Mouse (Mus musculus) forebrain, postnatal 0 days (tissue): Measurements from ENCODE around the gene Zfp354c. TPM values are rescaled to one million over a fixed set of nuclear protein-coding genes. Genes with fewer than 3 reads are reported as not detected.

Source experiments
- ATAC-seq: fragments of 200-750 bp; cut with Nextera tagmentation; 2 replicates; pipeline ENCODE4 v1.8.0; 2017; ENCODE audit warnings: mild to moderate bottlenecking, moderate library complexity
- DNase-seq: peaks from one replicate; pipeline ENCODE4 v3.0.0-alpha.2; 2015
- H3K27ac ChIP-seq: fragments of 300-500 bp; sonication (generic); 2 replicates; pipeline ENCODE4 v1.5.1; 2014; ENCODE audit warnings: low read depth, mild to moderate bottlenecking, antibody characterized with exemption, low read length, moderate library complexity, mixed read lengths
- H3K27me3 ChIP-seq: fragments of 300-500 bp; sonication (generic); 2 replicates; pipeline ENCODE4 v1.6.1; 2014; ENCODE audit warnings: mild to moderate bottlenecking, low read length, mixed read lengths; ENCODE audit not compliant: insufficient read depth
- H3K36me3 ChIP-seq: fragments of 300-500 bp; sonication (generic); 2 replicates; pipeline ENCODE4 v1.6.1; 2014; ENCODE audit warnings: mild to moderate bottlenecking, moderate library complexity; ENCODE audit not compliant: insufficient read depth
- H3K4me1 ChIP-seq: fragments of 300-500 bp; sonication (generic); 2 replicates; pipeline ENCODE4 v1.6.1; 2014; ENCODE audit warnings: antibody characterized with exemption; ENCODE audit not compliant: insufficient read depth
- H3K4me2 ChIP-seq: fragments of 300-500 bp; sonication (generic); 2 replicates; pipeline ENCODE4 v1.6.1; 2014; ENCODE audit warnings: low read depth, mild to moderate bottlenecking, moderate library complexity
- H3K4me3 ChIP-seq: fragments of 300-500 bp; sonication (generic); 2 replicates; pipeline ENCODE4 v1.5.1; 2014; ENCODE audit warnings: low read depth, low read length, mixed read lengths
- H3K9ac ChIP-seq: fragments of 300-500 bp; sonication (generic); 2 replicates; pipeline ENCODE4 v1.6.1; 2014; ENCODE audit warnings: mild to moderate bottlenecking
- H3K9me3 ChIP-seq: fragments of 300-500 bp; sonication (generic); 2 replicates; pipeline ENCODE4 v1.6.1; 2016; ENCODE audit warnings: low read length
- CTCF ChIP-seq: sonication (generic); IDR thresholded peaks from 2 replicates; pipeline ENCODE4 v1.5.1; 2016; ENCODE audit warnings: antibody characterized with exemption, control low read depth, low read depth
- WGBS: fragments of 180-500 bp; shearing (Covaris S2); extraction: QIAGEN DNeasy Blood & Tissue Kit; methylation state at CpG from one replicate; pipeline ENCODE4 v1.1.7; 2014; 5-methylcytosine and 5-hydroxymethylcytosine counted together
- polyA plus RNA-seq: library from polyadenylated mRNA; unstranded; fragments of >200 nt; fragmentation: Nextera tagmentation; extraction: Ambion mirVana; gene quantifications from 2 replicates; pipeline ENCODE4 v1.2.1, GENCODE M21; 2015
- total RNA-seq: library from RNA; depleted of rRNA; stranded (reverse); fragments of >200 nt; gene quantifications from 2 replicates; pipeline ENCODE4 v1.2.3, GENCODE M21; 2014

Gene Zfp354c
- total and polyA plus RNA-seq, 2 experiments from 2014 or later, result 35.1 to 46.6 TPM

DNA sequence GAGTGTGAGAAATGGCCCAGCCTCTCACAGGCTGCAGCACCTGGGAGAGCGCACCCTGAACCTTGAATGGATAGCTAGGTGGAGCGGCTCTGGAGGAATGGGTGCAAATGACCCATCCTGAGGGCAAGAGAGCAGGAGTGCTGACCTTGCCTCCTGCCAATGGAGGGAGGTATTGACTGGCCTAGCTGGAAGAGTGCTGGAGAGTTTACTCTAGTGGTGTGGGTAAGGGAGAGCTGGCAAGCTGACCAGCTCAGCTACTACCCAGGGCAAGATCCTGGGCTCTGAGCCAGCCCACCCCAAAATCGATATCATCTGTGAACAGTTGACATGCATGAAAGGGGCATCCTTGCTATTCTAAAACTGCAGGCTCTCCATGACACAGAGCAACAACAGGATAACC, 18.4 kb upstream of the Zfp354c start:
- Histone ChIP-seq H3K9ac (no peak overlapping the region), H3K27ac (no peak overlapping the region), H3K9me3 (no peaks in the 10 kb centered on the region), H3K36me3 (no peaks in the 10 kb centered on the region), H3K27me3 (peaks cover 18% of the 10 kb centered on the region), H3K4me2 (no peak overlapping the region), H3K4me3 (no peak overlapping the region), H3K4me1 (peaks cover under 1% of the 10 kb centered on the region; the same call in 1 of the 2 replicates)
- WGBS, result 90% methylated on average over 3 of the region's 3 CpGs
- TF ChIP-seq CTCF, result no peak
- DNase-seq (no peak), ATAC-seq (no peak)

- ATAC-seq, result peak; percentile 100
- H3K9ac ChIP-seq, result peak within 1 kb of the TSS; percentile 65
- DNase-seq, result peak; percentile 97
- TF ChIP-seq CTCF, result no peak
- H3K36me3 ChIP-seq, result peaks cover 3% of the 10 kb centered on the region; the same call in 1 of the 2 replicates
- 15% methylated on average over 22 of the region's 22 CpGs for WGBS
- H3K27me3 ChIP-seq, result no peaks in the 10 kb centered on the region
- peak within 1 kb of the TSS; percentile 48 for H3K4me3 ChIP-seq
- H3K9me3 ChIP-seq, result no peaks in the 10 kb centered on the region
- peaks cover 7% of the 10 kb centered on the region; the same call in 1 of the 2 replicates for H3K4me1 ChIP-seq
- H3K4me2 ChIP-seq, result peak within 1 kb of the TSS; percentile 71
- H3K27ac ChIP-seq, result peak within 1 kb of the TSS; percentile 50; the same call in 1 of the 2 replicates
These were observed 13.7 kb upstream of the Zfp354c start, which contains the start of gene Zfp879 for GRCm38 (mm10) chr11:50841023-50841735. TSS of gene Zfp879 (minus strand) at chr11:50841552.

DNA sequence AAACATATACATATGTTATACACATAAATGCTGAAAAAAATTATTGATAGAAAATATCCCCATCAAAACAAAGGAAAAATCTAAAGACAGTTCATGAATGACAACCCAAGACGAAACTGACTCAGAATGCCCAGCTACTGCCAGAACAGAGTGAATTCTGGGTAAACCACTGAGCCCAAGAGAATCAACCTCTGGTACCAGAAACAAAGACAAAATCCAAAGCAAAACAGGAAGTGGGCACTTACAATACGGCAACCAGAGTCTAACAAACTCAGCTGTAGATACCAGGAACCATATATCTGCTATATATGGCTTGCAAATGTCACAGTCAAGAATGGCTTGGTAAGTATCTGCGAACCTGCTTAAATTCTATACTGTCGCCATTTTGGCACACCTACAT, 8.2 kb upstream of the Zfp354c start:
- Histone ChIP-seq H3K36me3 (peaks cover 17% of the 10 kb centered on the region), H3K4me1 (peaks cover 4% of the 10 kb centered on the region; the same call in 1 of the 2 replicates), H3K27me3 (no peaks in the 10 kb centered on the region), H3K9me3 (no peaks in the 10 kb centered on the region), H3K4me2 (no peak overlapping the region), H3K9ac (no peak overlapping the region), H3K27ac (no peak overlapping the region), H3K4me3 (no peak overlapping the region)
- DNase-seq (no peak), ATAC-seq (no peak)
- no peak for TF ChIP-seq CTCF
- 86% methylated on average over 4 of the region's 4 CpGs for WGBS

GRCm38 (mm10) chr11:50826214-50826613, 1.3 kb downstream of the Zfp354c start:
- H3K27me3 ChIP-seq, result no peaks in the 10 kb centered on the region
- no peak for DNase-seq
- peaks cover 35% of the 10 kb centered on the region for H3K36me3 ChIP-seq
- H3K4me2 ChIP-seq, result peak overlapping the region; percentile 83
- WGBS, result 30% methylated on average over 2 of the region's 2 CpGs
- H3K4me3 ChIP-seq, result peak overlapping the region; percentile 65
- ATAC-seq, result no peak
- no peak overlapping the region for H3K27ac ChIP-seq
- peaks cover 11% of the 10 kb centered on the region; the same call in 1 of the 2 replicates for H3K4me1 ChIP-seq
- peak overlapping the region; percentile 83; the same call in 1 of the 2 replicates for H3K9ac ChIP-seq
- no peaks in the 10 kb centered on the region for H3K9me3 ChIP-seq
- no peak for TF ChIP-seq CTCF

DNA sequence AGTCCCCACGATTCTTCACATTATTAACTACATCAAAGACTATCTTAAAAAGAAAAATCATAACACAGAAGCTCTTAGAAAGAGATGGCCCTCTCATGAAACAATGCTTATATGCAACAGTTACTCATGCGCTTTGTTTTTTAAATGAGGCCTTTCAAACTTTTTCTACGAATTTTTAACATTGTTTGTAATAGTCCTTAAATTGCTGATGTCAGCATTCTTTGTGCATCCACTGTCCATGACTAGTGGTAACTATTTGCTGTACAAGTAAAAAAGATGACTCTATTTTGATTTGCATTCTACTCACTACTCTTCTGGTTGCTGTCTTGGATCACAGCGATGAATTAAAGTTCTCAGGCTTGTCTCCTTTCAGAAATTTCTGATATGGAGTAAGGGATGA, 13.3 kb downstream of the Zfp354c start:
- Histone ChIP-seq H3K9me3 (peaks cover 66% of the 10 kb centered on the region), H3K27me3 (no peaks in the 10 kb centered on the region), H3K4me2 (no peak overlapping the region), H3K27ac (no peak overlapping the region), H3K36me3 (peaks cover 90% of the 10 kb centered on the region), H3K4me3 (no peak overlapping the region), H3K4me1 (no peaks in the 10 kb centered on the region), H3K9ac (no peak overlapping the region)
- 97% methylated on average over 4 of the region's 4 CpGs for WGBS
- ATAC-seq (no peak), DNase-seq (no peak)
- TF ChIP-seq CTCF, result no peak

DNA sequence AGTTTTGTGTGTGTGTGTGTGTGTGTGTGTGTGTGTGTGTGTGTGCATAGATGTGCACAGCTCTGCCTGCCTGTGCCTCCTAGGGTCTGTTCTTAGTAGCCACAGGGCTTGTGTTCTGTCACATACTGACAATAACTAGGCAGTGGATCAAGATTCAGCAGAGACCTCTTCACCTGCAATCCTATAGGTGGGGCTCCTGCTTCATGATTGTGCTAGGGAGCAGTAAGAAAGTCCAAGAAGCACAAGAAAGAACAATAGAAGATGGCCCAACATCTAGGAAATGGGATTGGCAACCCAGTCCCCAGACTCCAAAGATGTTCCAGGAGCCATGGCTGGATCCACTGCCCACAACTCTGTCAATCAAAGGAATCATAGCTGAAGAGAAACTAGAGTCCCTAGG, 28.7 kb downstream of the Zfp354c start:
- H3K4me2 ChIP-seq, result no peak overlapping the region
- TF ChIP-seq CTCF, result no peak

GRCm38 (mm10) chr11:50797674-50798073, 29.9 kb downstream of the Zfp354c start:
- H3K9me3 ChIP-seq, result no peaks in the 10 kb centered on the region
- H3K4me3 ChIP-seq, result no peak overlapping the region
- ATAC-seq, result no peak
- no peaks in the 10 kb centered on the region for H3K4me1 ChIP-seq
- H3K27me3 ChIP-seq, result no peaks in the 10 kb centered on the region
- no peak for TF ChIP-seq CTCF
- WGBS, result 67% methylated on average over 11 of the region's 11 CpGs
- H3K27ac ChIP-seq, result no peak overlapping the region
- H3K9ac ChIP-seq, result no peak overlapping the region
- no peak overlapping the region for H3K4me2 ChIP-seq
- no peaks in the 10 kb centered on the region for H3K36me3 ChIP-seq
- DNase-seq, result no peak

More for the DNA sequence above, 28.7 kb downstream of the Zfp354c start:
- DNase-seq (no peak), ATAC-seq (no peak)
- H3K27ac ChIP-seq, result no peak overlapping the region
- no peaks in the 10 kb centered on the region for H3K9me3 ChIP-seq
- no peaks in the 10 kb centered on the region for H3K36me3 ChIP-seq
- no peaks in the 10 kb centered on the region for H3K27me3 ChIP-seq
- no peak overlapping the region for H3K4me3 ChIP-seq
- no peak overlapping the region for H3K9ac ChIP-seq
- no peaks in the 10 kb centered on the region for H3K4me1 ChIP-seq
